Mouse (Mus musculus): Measurements from ENCODE around the gene St6galnac6.

DNA sequence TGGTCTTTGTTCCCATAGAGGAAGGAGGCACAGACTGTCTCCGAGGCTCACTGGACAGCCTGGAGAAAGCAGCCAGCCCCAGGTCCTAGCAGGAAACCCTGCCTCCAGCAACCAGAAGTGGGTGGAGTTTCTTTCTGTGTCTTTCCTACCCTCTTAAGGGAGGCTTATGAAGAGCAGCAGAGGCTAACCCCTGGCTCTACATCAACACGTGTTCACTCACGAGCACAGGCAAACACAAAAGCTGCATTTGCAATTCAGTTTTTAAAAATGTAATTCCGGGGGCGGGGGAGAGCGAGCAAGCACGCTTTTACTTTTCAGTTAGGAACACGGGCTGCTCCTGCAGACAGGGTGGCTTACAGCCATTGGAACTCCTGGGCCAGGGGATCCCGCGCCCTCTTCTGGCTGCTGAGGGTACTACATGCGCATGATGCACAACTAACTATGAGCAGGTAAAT, 3.1 kb downstream of the St6galnac6 start:
- TF ChIP-seq POLR2A (IDR thresholded peaks at IDR 0.05; ENCODE audit: control insufficient read depth in 1 of 2, insufficient read depth in 1 of 2, low read depth in 1 of 2, low read length in 2 of 2, poor library complexity in 1 of 2) (no peak), UBTF (IDR thresholded peaks at IDR 0.05; ENCODE audit: borderline replicate concordance, insufficient read depth, low read depth, low read length) (no peak), POLR2AphosphoS5 (IDR thresholded peaks at IDR 0.05; ENCODE audit: borderline replicate concordance, low read depth, low read length) (no peak), MEF2A (IDR thresholded peaks at IDR 0.05; ENCODE audit: extremely low read depth, insufficient replicate concordance, low read depth, low read length, poor library complexity, severe bottlenecking) (no peak), CTCF (IDR thresholded peaks at IDR 0.05 in 2 of 3, conservative IDR thresholded peaks at IDR 0.05 in 1 of 3; ENCODE audit: control insufficient read depth in 1 of 3, insufficient read depth in 1 of 3, low read depth in 2 of 3, low read length in 3 of 3, poor library complexity in 1 of 3, severe bottlenecking in 1 of 3) (peak; percentile 49 to 71 (median 51); a peak in 5 of 6 replicates), CHD2 (IDR thresholded peaks at IDR 0.05; ENCODE audit: low read length) (no peak), MAX (IDR thresholded peaks at IDR 0.05; ENCODE audit: low read length) (0 out of 2 replicates have a peak, but pooled peaks have one; percentile 45)

Data from MEL (cell line).